Mouse (Mus musculus) c-Kit-positive CD71-negative TER-119-negative erythroid progenitor cells, embryonic 14.5 days (primary cell): Measurements from ENCODE around the gene Camta1.

Experiments used
- DNase-seq: peaks from one replicate; pipeline ENCODE4 v3.0.0-alpha.2; 2013; ENCODE audit warnings: low read depth

Gene Camta1

GRCm38 (mm10) chr4:151603586-151603985 is 258.1 kb downstream of the Camta1 start:
- DNase-seq = no peak

GRCm38 (mm10) chr4:151595116-151595515 is 266.6 kb downstream of the Camta1 start:
- no peak for DNase-seq

- DNase-seq = no peak
Observed at GRCm38 (mm10) chr4:151593042-151593441, 268.6 kb downstream of the Camta1 start.

- DNase-seq = no peak
Observed at GRCm38 (mm10) chr4:151586074-151586473, 275.6 kb downstream of the Camta1 start.

GRCm38 (mm10) chr4:151577961-151578360 is 283.7 kb downstream of the Camta1 start:
- no peak for DNase-seq

GRCm38 (mm10) chr4:151576291-151577108 is 285.2 kb downstream of the Camta1 start:
- no peak for DNase-seq

GRCm38 (mm10) chr4:151572716-151573115 is 289.0 kb downstream of the Camta1 start:
- DNase-seq = no peak

GRCm38 (mm10) chr4:151569586-151569985 is 292.1 kb downstream of the Camta1 start:
- no peak for DNase-seq

- no peak for DNase-seq
Observed at GRCm38 (mm10) chr4:151568887-151569286, 292.8 kb downstream of the Camta1 start.

GRCm38 (mm10) chr4:151567105-151567504 is 294.6 kb downstream of the Camta1 start:
- no peak for DNase-seq

- DNase-seq = no peak
Observed at GRCm38 (mm10) chr4:151555505-151555904, 306.2 kb downstream of the Camta1 start.

- no peak for DNase-seq
Observed at GRCm38 (mm10) chr4:151549523-151549922, 312.2 kb downstream of the Camta1 start.

- DNase-seq = no peak
Observed at GRCm38 (mm10) chr4:151545452-151545851, 316.2 kb downstream of the Camta1 start.

- DNase-seq = no peak
Observed at GRCm38 (mm10) chr4:151544191-151544590, 317.5 kb downstream of the Camta1 start.

- no peak for DNase-seq
Observed at GRCm38 (mm10) chr4:151540546-151540945, 321.1 kb downstream of the Camta1 start.

GRCm38 (mm10) chr4:151539881-151540280 is 321.8 kb downstream of the Camta1 start:
- DNase-seq = no peak

GRCm38 (mm10) chr4:151539167-151539525 is 322.5 kb downstream of the Camta1 start:
- no peak for DNase-seq

GRCm38 (mm10) chr4:151538446-151539166 is 323.1 kb downstream of the Camta1 start:
- DNase-seq = no peak

- no peak for DNase-seq
Observed at GRCm38 (mm10) chr4:151535916-151536450, 325.7 kb downstream of the Camta1 start.

- DNase-seq = no peak
Observed at GRCm38 (mm10) chr4:151533451-151533850, 328.2 kb downstream of the Camta1 start.

GRCm38 (mm10) chr4:151528436-151528835 is 333.2 kb downstream of the Camta1 start:
- DNase-seq = no peak

GRCm38 (mm10) chr4:151527763-151528162 is 333.9 kb downstream of the Camta1 start:
- no peak for DNase-seq

- no peak for DNase-seq
Observed at GRCm38 (mm10) chr4:151520103-151520502, 341.6 kb downstream of the Camta1 start.
